Mouse (Mus musculus) heart, postnatal 0 days (tissue): ENCODE data around the gene D17Wsu92e. TPM values are rescaled to one million over a fixed set of nuclear protein-coding genes. Genes with fewer than 3 reads are reported as not detected.

ENCODE experiments used
- ATAC-seq: fragments of 200-750 bp; cut with Nextera tagmentation; 2 replicates; pipeline ENCODE4 v1.8.0; 2017; ENCODE audit warnings: low read depth, moderate number of reproducible peaks, moderate library complexity; ENCODE audit not compliant: insufficient read depth
- DNase-seq: peaks from one replicate; pipeline ENCODE4 v3.0.0-alpha.2; 2016; ENCODE audit warnings: low spot score
- H3K27ac ChIP-seq: fragments of 300-500 bp; sonication (generic); 2 replicates; pipeline ENCODE4 v1.5.1; 2014; ENCODE audit warnings: low read depth, mild to moderate bottlenecking
- H3K27me3 ChIP-seq: fragments of 300-500 bp; sonication (generic); 2 replicates; pipeline ENCODE4 v1.6.1; 2014; ENCODE audit warnings: low read length, mixed read lengths; ENCODE audit not compliant: control insufficient read depth, insufficient read depth
- H3K36me3 ChIP-seq: fragments of 300-500 bp; sonication (generic); replicated peaks from 2 replicates; pipeline ENCODE4 v1.6.1; 2014; ENCODE audit warnings: low read length, mixed read lengths; ENCODE audit not compliant: control insufficient read depth, insufficient read depth
- H3K4me1 ChIP-seq: fragments of 300-500 bp; sonication (generic); 2 replicates; pipeline ENCODE4 v1.6.1; 2014; ENCODE audit warnings: antibody characterized with exemption; ENCODE audit not compliant: control insufficient read depth, insufficient read depth
- H3K4me2 ChIP-seq: fragments of 300-500 bp; sonication (generic); 2 replicates; pipeline ENCODE4 v1.6.1; 2014; ENCODE audit warnings: low read depth, mild to moderate bottlenecking, low read length, moderate library complexity
- H3K4me3 ChIP-seq: fragments of 300-500 bp; sonication (generic); 2 replicates; pipeline ENCODE4 v1.5.1; 2014; ENCODE audit warnings: low read depth, low read length
- H3K9ac ChIP-seq: fragments of 300-500 bp; sonication (generic); replicated peaks from 2 replicates; pipeline ENCODE4 v1.6.1; 2014; ENCODE audit warnings: low read depth, low read length, mixed read lengths
- H3K9me3 ChIP-seq: fragments of 300-500 bp; sonication (generic); replicated peaks from 2 replicates; pipeline ENCODE4 v1.6.1; 2016; ENCODE audit warnings: low read length; ENCODE audit not compliant: control insufficient read depth
- CTCF ChIP-seq: IDR thresholded peaks from 2 replicates; pipeline ENCODE4 v1.5.1; 2016; ENCODE audit warnings: antibody characterized with exemption, control low read depth, low read depth
- EP300 ChIP-seq: IDR thresholded peaks from 2 replicates; pipeline ENCODE4 v1.6.1; 2016; ENCODE audit warnings: antibody characterized with exemption, low read depth
- WGBS: fragments of 180-500 bp; shearing (Covaris S2); extraction: QIAGEN DNeasy Blood & Tissue Kit; methylation state at CpG from one replicate; pipeline ENCODE4 v1.1.7; 2014; 5-methylcytosine and 5-hydroxymethylcytosine counted together
- polyA plus RNA-seq: library from polyadenylated mRNA; unstranded; fragments of >200 nt; fragmentation: Nextera tagmentation; extraction: Ambion mirVana; gene quantifications from 2 replicates; pipeline ENCODE4 v1.2.1, GENCODE M21; 2015
- total RNA-seq: library from RNA; depleted of rRNA; stranded (reverse); fragments of >200 nt; gene quantifications from 2 replicates; pipeline ENCODE4 v1.2.3, GENCODE M21; 2014; ENCODE audit warnings: low replicate concordance; rRNA removed

D17Wsu92e gene
- total and polyA plus RNA-seq, 2 experiments from 2014 or later = 15.0 to 80.6 TPM

DNA sequence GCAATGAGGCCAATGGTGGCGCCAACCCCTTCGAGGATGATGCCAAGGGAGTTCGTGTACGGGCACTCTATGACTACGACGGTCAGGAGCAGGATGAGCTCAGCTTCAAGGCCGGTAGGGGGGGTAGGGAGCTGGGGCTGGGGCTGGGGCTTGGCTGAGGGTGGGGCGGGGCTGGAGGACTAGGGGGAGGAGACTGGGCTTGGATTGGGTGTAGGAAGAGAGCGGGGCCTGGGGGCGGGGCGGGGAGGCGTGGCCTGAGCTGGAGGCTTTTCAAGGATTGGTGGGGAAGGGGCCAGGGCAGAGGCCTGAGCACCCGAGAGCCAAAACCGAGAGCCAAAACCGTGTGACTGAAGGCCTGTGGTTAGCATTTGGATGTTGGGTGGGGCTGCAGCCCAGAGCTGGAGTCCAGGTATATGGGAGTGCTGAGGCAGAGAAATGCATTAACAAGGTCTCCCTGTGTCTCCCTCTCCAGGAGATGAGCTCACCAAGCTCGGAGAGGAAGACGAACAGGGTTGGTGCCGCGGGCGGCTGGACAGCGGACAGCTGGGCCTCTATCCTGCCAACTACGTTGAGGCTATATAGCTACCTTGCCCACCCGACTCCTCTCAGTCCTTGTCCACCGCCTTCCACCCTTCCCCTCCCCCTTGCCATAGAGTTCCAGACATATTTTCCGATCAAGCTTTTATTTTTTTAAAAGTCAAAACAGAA lies 112.3 kb downstream of the D17Wsu92e start:
- peak; percentile 81 for DNase-seq
- peak overlapping the region; percentile 23 for H3K4me3 ChIP-seq
- 5% methylated on average over 25 of the region's 25 CpGs for WGBS
- H3K4me2 ChIP-seq = peak overlapping the region; percentile 52
- H3K4me1 ChIP-seq = peaks cover 7% of the 10 kb centered on the region; the same call in 1 of the 2 replicates
- H3K9me3 ChIP-seq = no peaks in the 10 kb centered on the region
- no peak overlapping the region for H3K27ac ChIP-seq
- H3K9ac ChIP-seq = no peak overlapping the region
- H3K27me3 ChIP-seq = peaks cover 36% of the 10 kb centered on the region
- no peak for TF ChIP-seq EP300
- TF ChIP-seq CTCF = no peak
- H3K36me3 ChIP-seq = no peaks in the 10 kb centered on the region
- peak; percentile 84 for ATAC-seq

DNA sequence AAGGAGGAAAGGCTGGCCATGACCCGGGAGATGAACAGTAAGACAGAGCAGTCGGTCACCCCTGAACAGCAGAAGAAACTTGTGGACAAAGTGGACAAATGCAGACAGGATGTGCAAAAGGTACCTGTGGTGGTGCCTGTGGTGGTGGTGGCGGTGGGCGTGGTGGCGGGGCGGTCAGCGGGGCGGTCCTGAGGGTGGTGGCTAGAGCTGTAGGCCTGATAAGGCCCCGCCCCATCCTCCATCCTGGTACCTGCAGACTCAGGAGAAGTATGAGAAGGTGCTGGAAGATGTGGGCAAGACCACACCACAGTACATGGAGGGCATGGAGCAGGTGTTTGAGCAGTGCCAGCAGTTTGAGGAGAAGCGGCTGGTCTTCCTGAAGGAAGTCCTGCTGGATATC lies 114.8 kb downstream of the D17Wsu92e start:
- 44% methylated on average over 10 of the region's 10 CpGs for WGBS
- no peak for ATAC-seq

DNA sequence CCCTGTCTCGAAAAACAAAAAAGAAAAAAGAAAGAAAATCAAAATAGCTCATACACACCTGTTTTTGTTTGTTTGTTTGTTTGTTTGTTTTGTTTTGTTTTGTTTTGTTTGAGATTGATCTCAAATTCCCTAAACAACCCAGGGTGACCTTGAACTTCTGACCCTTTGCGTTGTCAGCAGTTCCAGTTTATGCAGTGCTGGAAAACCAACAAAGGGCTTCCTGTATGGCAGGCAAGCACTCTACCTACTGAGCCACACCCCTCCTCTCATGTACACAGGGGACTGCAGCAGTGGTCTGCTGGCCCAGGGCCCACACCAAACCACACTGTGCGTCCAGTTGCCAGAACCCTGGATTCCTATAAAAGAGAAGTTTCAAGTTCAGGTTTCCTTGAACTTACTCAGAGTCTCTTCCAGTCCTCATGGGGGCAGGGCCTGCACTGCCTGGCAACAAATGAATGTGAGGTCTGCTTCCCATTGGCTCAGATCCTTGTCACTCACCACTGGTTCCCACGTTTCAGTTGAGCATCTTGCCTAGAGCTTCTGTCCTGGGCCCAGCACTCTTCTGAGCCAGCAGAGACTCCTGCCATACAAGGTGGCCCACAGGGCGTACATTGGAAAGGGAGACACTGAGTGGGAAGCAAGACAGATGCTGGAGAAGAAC lies 116.4 kb downstream of the D17Wsu92e start:
- ATAC-seq = no peak
- TF ChIP-seq EP300 = no peak
- TF ChIP-seq CTCF = no peak
- H3K36me3 ChIP-seq = no peaks in the 10 kb centered on the region
- no peak for DNase-seq
- peaks cover 36% of the 10 kb centered on the region for H3K27me3 ChIP-seq
- H3K4me3 ChIP-seq = no peak overlapping the region
- 0 out of 2 replicates have a peak, but pooled peaks cover 5% of the 10 kb centered on the region for H3K9me3 ChIP-seq
- WGBS = 57% methylated on average over 5 of the region's 5 CpGs
- no peak overlapping the region for H3K9ac ChIP-seq
- H3K4me1 ChIP-seq = peaks cover 14% of the 10 kb centered on the region
- H3K4me2 ChIP-seq = no peak overlapping the region
- H3K27ac ChIP-seq = no peak overlapping the region

More for the DNA sequence above, 114.8 kb downstream of the D17Wsu92e start:
- no peaks in the 10 kb centered on the region for H3K9me3 ChIP-seq
- no peak for DNase-seq
- peaks cover 36% of the 10 kb centered on the region for H3K27me3 ChIP-seq
- H3K4me1 ChIP-seq = peaks cover 14% of the 10 kb centered on the region
- TF ChIP-seq EP300 (no peak), CTCF (no peak)
- no peaks in the 10 kb centered on the region for H3K36me3 ChIP-seq
- H3K4me3 ChIP-seq = no peak overlapping the region
- H3K9ac ChIP-seq = no peak overlapping the region
- H3K4me2 ChIP-seq = no peak overlapping the region
- H3K27ac ChIP-seq = no peak overlapping the region

DNA sequence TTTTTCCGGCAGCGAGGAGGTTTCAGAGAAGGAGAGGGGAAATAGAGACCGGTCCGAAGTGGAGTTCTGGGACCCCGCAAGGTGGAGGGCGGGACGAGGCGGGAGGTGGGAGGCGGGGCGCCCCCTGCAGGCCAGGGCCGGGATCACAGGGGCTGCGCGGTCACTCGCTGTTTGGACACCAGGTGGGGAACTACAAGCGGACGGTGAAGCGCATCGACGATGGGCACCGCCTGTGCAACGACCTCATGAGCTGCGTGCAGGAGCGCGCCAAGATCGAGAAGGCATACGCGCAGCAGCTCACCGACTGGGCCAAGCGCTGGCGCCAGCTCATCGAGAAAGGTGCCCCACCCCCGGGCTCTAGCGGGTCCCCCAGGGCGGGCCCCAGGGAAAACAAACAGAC lies 117.9 kb downstream of the D17Wsu92e start:
- DNase-seq = peak; percentile 41
- peaks cover 7% of the 10 kb centered on the region; the same call in 1 of the 2 replicates for H3K4me1 ChIP-seq
- WGBS = 1% methylated on average over 33 of the region's 34 CpGs
- peaks cover 5% of the 10 kb centered on the region; the same call in 1 of the 2 replicates for H3K9me3 ChIP-seq
- H3K27ac ChIP-seq = no peak overlapping the region
- H3K4me2 ChIP-seq = peak overlapping the region; percentile 60
- H3K36me3 ChIP-seq = no peaks in the 10 kb centered on the region
- peaks cover 21% of the 10 kb centered on the region for H3K27me3 ChIP-seq
- ATAC-seq = peak; percentile 66
- TF ChIP-seq CTCF = peak; percentile 68
- TF ChIP-seq EP300 = no peak
- H3K9ac ChIP-seq = no peak overlapping the region
- peak overlapping the region; percentile 29 for H3K4me3 ChIP-seq

DNA sequence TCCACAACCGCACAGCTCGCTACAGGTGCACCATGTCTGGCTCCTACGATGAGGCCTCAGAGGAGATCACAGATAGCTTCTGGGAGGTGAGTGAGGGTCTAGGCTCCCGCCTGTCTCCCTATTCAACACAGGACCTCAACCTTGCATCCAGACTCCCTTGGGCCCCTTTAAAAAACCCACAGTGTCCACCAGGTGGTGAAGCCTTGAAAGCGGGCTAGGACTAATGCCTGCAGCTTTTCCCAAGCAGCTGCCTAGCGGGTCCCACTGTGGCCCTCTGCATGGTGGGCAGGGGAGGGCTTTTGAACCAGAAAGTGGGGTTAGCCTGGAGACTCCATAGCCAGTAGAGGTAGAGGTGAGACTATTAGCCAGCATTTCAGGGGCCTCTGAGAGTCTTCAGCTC lies 118.6 kb downstream of the D17Wsu92e start:
- DNase-seq (no peak), ATAC-seq (no peak)
- WGBS = 81% methylated on average over 6 of the region's 6 CpGs
- no peak overlapping the region for H3K4me2 ChIP-seq
- peaks cover 7% of the 10 kb centered on the region; the same call in 1 of the 2 replicates for H3K4me1 ChIP-seq
- H3K27ac ChIP-seq = no peak overlapping the region
- H3K36me3 ChIP-seq = no peaks in the 10 kb centered on the region
- H3K9me3 ChIP-seq = peaks cover 5% of the 10 kb centered on the region; the same call in 1 of the 2 replicates
- H3K27me3 ChIP-seq = peaks cover 15% of the 10 kb centered on the region
- H3K4me3 ChIP-seq = no peak overlapping the region
- no peak overlapping the region for H3K9ac ChIP-seq
- TF ChIP-seq EP300 (no peak), CTCF (no peak)

Other genes starting within 250 kb of the D17Wsu92e start
- 159 and 184 TPM in 2 replicates for gene Nudt3, start 197.2 kb downstream of the D17Wsu92e start, total RNA-seq
- 139 and 140 TPM in 2 replicates for gene Nudt3, start 197.2 kb downstream of the D17Wsu92e start, polyA plus RNA-seq
- gene RPS10-NUDT3, start 185.4 kb downstream of the D17Wsu92e start, total RNA-seq = not detected in 2 replicates
- not detected in 2 replicates for gene RPS10-NUDT3, start 185.4 kb downstream of the D17Wsu92e start, polyA plus RNA-seq
- 1,352 and 1,440 TPM in 2 replicates for gene Rps10, start 184.0 kb downstream of the D17Wsu92e start, total RNA-seq
- 486 and 524 TPM in 2 replicates for gene Rps10, start 184.0 kb downstream of the D17Wsu92e start, polyA plus RNA-seq
- gene Pacsin1, start 165.1 kb downstream of the D17Wsu92e start, total RNA-seq = not detected in 2 replicates
- 0.04 and 0.32 TPM in 2 replicates for gene Pacsin1, start 165.1 kb downstream of the D17Wsu92e start, polyA plus RNA-seq
- gene Spdef, start 91.7 kb downstream of the D17Wsu92e start, total RNA-seq = 0.15 and 5.1 TPM in 2 replicates
- 0.22 and 0.26 TPM in 2 replicates for gene Spdef, start 91.7 kb downstream of the D17Wsu92e start, polyA plus RNA-seq
- 113 and 125 TPM in 2 replicates for gene Snrpc, start 17.5 kb upstream of the D17Wsu92e start, total RNA-seq
- gene Snrpc, start 17.5 kb upstream of the D17Wsu92e start, polyA plus RNA-seq = 182 and 185 TPM in 2 replicates
- 5.3 and 12.3 TPM in 2 replicates for gene Uhrf1bp1, start 35.8 kb upstream of the D17Wsu92e start, total RNA-seq
- 1.4 and 1.9 TPM in 2 replicates for gene Uhrf1bp1, start 35.8 kb upstream of the D17Wsu92e start, polyA plus RNA-seq
- 31.3 and 55.4 TPM in 2 replicates for gene Anks1, start 88.7 kb upstream of the D17Wsu92e start, total RNA-seq
- gene Anks1, start 88.7 kb upstream of the D17Wsu92e start, polyA plus RNA-seq = 7.7 and 11.0 TPM in 2 replicates
- gene Taf11, start 89.2 kb upstream of the D17Wsu92e start, total RNA-seq = 9.2 and 12.1 TPM in 2 replicates
- 39.8 and 39.9 TPM in 2 replicates for gene Taf11, start 89.2 kb upstream of the D17Wsu92e start, polyA plus RNA-seq